Mouse (Mus musculus) forebrain, postnatal 0 days (tissue): ENCODE measurements at regions not wholly inside any gene's neighbourhood (a gene's known extent, or its start where the extent isn't known, plus 50 kb on each side); places are given as distances from the start of the nearest gene placed in this dataset.

ENCODE experiments used
- ATAC-seq: fragments of 200-750 bp; cut with Nextera tagmentation; 2 replicates; pipeline ENCODE4 v1.8.0; 2017; ENCODE audit warnings: mild to moderate bottlenecking, moderate library complexity
- DNase-seq: peaks from one replicate; pipeline ENCODE4 v3.0.0-alpha.2; 2015
- H3K27ac ChIP-seq: fragments of 300-500 bp; sonication (generic); 2 replicates; pipeline ENCODE4 v1.5.1; 2014; ENCODE audit warnings: low read depth, mild to moderate bottlenecking, antibody characterized with exemption, low read length, moderate library complexity, mixed read lengths
- H3K27me3 ChIP-seq: fragments of 300-500 bp; sonication (generic); 2 replicates; pipeline ENCODE4 v1.6.1; 2014; ENCODE audit warnings: mild to moderate bottlenecking, low read length, mixed read lengths; ENCODE audit not compliant: insufficient read depth
- H3K36me3 ChIP-seq: fragments of 300-500 bp; sonication (generic); 2 replicates; pipeline ENCODE4 v1.6.1; 2014; ENCODE audit warnings: mild to moderate bottlenecking, moderate library complexity; ENCODE audit not compliant: insufficient read depth
- H3K4me1 ChIP-seq: fragments of 300-500 bp; sonication (generic); 2 replicates; pipeline ENCODE4 v1.6.1; 2014; ENCODE audit warnings: antibody characterized with exemption; ENCODE audit not compliant: insufficient read depth
- H3K4me2 ChIP-seq: fragments of 300-500 bp; sonication (generic); 2 replicates; pipeline ENCODE4 v1.6.1; 2014; ENCODE audit warnings: low read depth, mild to moderate bottlenecking, moderate library complexity
- H3K4me3 ChIP-seq: fragments of 300-500 bp; sonication (generic); 2 replicates; pipeline ENCODE4 v1.5.1; 2014; ENCODE audit warnings: low read depth, low read length, mixed read lengths
- H3K9ac ChIP-seq: fragments of 300-500 bp; sonication (generic); 2 replicates; pipeline ENCODE4 v1.6.1; 2014; ENCODE audit warnings: mild to moderate bottlenecking
- H3K9me3 ChIP-seq: fragments of 300-500 bp; sonication (generic); 2 replicates; pipeline ENCODE4 v1.6.1; 2016; ENCODE audit warnings: low read length
- CTCF ChIP-seq: sonication (generic); IDR thresholded peaks from 2 replicates; pipeline ENCODE4 v1.5.1; 2016; ENCODE audit warnings: antibody characterized with exemption, control low read depth, low read depth
- WGBS: fragments of 180-500 bp; shearing (Covaris S2); extraction: QIAGEN DNeasy Blood & Tissue Kit; methylation state at CpG from one replicate; pipeline ENCODE4 v1.1.7; 2014; 5-methylcytosine and 5-hydroxymethylcytosine counted together

DNA sequence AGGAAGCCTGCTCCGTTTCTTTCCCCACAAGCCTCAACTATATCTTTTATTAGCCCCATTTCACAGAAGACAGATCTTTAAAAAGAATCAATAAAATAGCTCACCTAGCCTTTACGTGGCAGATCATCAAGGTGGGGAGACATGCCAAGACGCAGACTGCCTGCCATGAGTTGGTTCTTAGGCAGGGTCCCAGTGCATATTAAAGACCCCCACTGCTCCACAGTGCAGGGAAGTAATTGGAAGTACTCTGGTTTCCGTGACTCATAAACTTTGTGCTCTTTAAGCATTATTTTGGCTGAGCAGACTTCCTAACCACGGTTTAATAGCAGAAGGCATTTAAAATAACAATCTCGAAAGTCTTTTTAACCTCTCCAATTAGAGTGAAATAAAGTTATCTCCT is 415.7 kb upstream of the 5930422O12Rik start:
- no peak overlapping the region for H3K27ac ChIP-seq
- no peak overlapping the region for H3K4me3 ChIP-seq
- H3K9ac ChIP-seq: no peak overlapping the region
- H3K4me2 ChIP-seq: no peak overlapping the region
- WGBS: 70% methylated on average over 6 of the region's 6 CpGs
- H3K27me3 ChIP-seq: no peaks in the 10 kb centered on the region
- no peak for TF ChIP-seq CTCF
- no peaks in the 10 kb centered on the region for H3K36me3 ChIP-seq
- ATAC-seq (no peak), DNase-seq (no peak)
- H3K4me1 ChIP-seq: no peaks in the 10 kb centered on the region
- H3K9me3 ChIP-seq: no peaks in the 10 kb centered on the region

GRCm38 (mm10) chr8:33015861-33016260 is 412.6 kb upstream of the 5930422O12Rik start:
- Histone ChIP-seq H3K9me3 (no peaks in the 10 kb centered on the region), H3K4me2 (no peak overlapping the region), H3K4me3 (no peak overlapping the region), H3K36me3 (no peaks in the 10 kb centered on the region), H3K27me3 (no peaks in the 10 kb centered on the region), H3K9ac (no peak overlapping the region), H3K4me1 (no peaks in the 10 kb centered on the region), H3K27ac (no peak overlapping the region)
- peak; percentile 54 for TF ChIP-seq CTCF
- 78% methylated on average over 3 of the region's 3 CpGs for WGBS
- ATAC-seq (no peak), DNase-seq (peak; percentile 13)

- 45% methylated on average over 4 of the region's 4 CpGs for WGBS
- no peaks in the 10 kb centered on the region for H3K36me3 ChIP-seq
- H3K4me1 ChIP-seq: no peaks in the 10 kb centered on the region
- DNase-seq (peak; percentile 55), ATAC-seq (peak; percentile 32; the same call in 1 of the 2 replicates)
- no peak overlapping the region for H3K9ac ChIP-seq
- H3K27me3 ChIP-seq: no peaks in the 10 kb centered on the region
- no peak for TF ChIP-seq CTCF
- no peak overlapping the region for H3K4me3 ChIP-seq
- no peaks in the 10 kb centered on the region for H3K9me3 ChIP-seq
- H3K27ac ChIP-seq: no peak overlapping the region
- no peak overlapping the region for H3K4me2 ChIP-seq
These were observed 401.5 kb upstream of the 5930422O12Rik start for GRCm38 (mm10) chr8:33026973-33027372.

DNA sequence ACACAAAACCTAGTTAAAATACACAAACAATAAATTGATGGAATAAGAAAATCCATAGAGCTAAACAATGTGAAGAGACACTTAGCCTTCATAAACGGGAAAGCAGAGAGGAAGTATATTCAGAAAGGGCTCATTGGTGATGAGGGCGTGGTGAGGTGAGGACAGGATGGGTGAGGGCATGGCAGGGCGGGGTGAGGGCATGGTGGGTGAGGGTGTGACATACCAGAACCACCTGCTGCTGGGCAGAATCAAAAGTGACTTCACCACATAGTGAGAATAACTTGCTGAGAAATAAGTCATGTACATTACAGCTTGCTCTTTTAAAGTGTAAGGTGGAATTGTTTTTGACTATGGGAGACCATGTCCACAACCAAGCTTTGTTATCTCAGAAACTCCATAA is 399.1 kb upstream of the 5930422O12Rik start:
- no peaks in the 10 kb centered on the region for H3K27me3 ChIP-seq
- WGBS: 83% methylated on average over 3 of the region's 3 CpGs
- no peak for TF ChIP-seq CTCF
- no peak overlapping the region for H3K4me2 ChIP-seq
- no peaks in the 10 kb centered on the region for H3K36me3 ChIP-seq
- H3K9ac ChIP-seq: no peak overlapping the region
- H3K4me1 ChIP-seq: no peaks in the 10 kb centered on the region
- DNase-seq (no peak), ATAC-seq (no peak)
- no peak overlapping the region for H3K27ac ChIP-seq
- H3K4me3 ChIP-seq: no peak overlapping the region
- no peaks in the 10 kb centered on the region for H3K9me3 ChIP-seq

DNA sequence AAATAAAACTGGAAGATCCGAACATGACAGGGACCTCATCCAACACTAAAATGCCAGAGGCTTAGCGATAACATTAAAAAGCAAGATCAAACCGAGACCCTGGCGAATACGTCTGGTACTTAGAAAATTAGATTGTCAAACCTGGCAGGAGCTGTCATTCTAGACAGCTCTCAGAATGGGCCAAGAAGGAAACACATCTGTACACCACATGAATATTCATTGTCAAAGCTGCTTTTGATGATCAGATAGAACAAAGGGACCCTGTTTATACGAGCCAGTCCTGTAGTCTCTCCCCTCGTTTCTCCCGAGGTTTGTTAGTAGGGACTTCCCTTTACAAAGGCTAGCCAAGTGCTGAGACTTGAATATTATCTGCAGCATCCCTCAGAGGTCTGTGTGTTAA is 376.5 kb upstream of the 5930422O12Rik start:
- no peaks in the 10 kb centered on the region for H3K36me3 ChIP-seq
- TF ChIP-seq CTCF: no peak
- H3K4me2 ChIP-seq: no peak overlapping the region
- peak; percentile 91 for ATAC-seq
- WGBS: 18% methylated on average over 8 of the region's 8 CpGs
- H3K9me3 ChIP-seq: 0 out of 2 replicates have a peak, but pooled peaks cover 13% of the 10 kb centered on the region
- no peaks in the 10 kb centered on the region for H3K27me3 ChIP-seq
- peak; percentile 33 for DNase-seq
- H3K27ac ChIP-seq: 0 out of 2 replicates have a peak overlapping the region, but pooled peaks have one; percentile 15
- no peaks in the 10 kb centered on the region for H3K4me1 ChIP-seq
- H3K4me3 ChIP-seq: no peak overlapping the region
- no peak overlapping the region for H3K9ac ChIP-seq

DNA sequence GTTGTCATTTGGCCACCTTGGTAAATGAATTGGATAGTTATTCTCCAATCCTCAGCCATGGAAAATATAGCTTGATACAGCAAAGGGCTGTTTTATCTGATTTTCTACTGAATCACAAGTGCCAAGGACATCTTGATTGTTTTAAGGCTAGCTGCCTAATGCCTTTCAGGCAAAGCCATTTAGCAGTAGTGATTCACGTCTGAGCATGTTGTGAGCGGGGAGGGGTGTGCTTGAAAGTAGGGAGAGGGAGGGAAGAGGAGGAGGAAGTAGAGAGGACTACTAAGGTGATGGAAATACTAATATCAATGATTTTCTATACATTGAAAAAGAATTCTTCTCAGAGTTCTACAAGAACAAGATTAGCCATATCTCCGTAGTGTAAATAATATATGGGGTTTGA is 362.9 kb upstream of the 5930422O12Rik start:
- H3K36me3 ChIP-seq: no peaks in the 10 kb centered on the region
- H3K4me3 ChIP-seq: no peak overlapping the region
- no peaks in the 10 kb centered on the region for H3K4me1 ChIP-seq
- DNase-seq (no peak), ATAC-seq (no peak)
- H3K9me3 ChIP-seq: no peaks in the 10 kb centered on the region
- no peak overlapping the region for H3K4me2 ChIP-seq
- H3K9ac ChIP-seq: no peak overlapping the region
- H3K27me3 ChIP-seq: no peaks in the 10 kb centered on the region
- no peak overlapping the region for H3K27ac ChIP-seq
- 84% methylated on average over 3 of the region's 3 CpGs for WGBS
- TF ChIP-seq CTCF: no peak

DNA sequence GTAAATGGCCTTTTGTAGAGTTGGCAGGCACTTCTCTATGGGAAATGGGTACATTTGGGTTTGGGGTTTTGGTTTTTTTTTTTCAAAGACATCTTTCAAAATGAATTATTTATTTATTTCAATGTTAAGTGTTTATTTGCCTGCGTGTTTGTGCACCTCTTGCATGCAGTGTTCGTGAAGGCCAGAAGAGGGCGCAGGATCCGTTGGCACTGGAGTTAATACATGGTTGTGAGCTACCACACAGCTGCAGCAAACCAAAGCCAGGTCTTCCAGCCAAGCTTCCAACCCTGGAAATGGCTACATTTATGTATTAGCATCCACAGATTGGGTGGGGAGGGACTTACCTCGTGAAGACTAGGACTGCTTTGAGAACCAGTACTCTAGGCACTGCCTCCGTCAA is 362.3 kb upstream of the 5930422O12Rik start:
- ATAC-seq: no peak
- Histone ChIP-seq H3K4me3 (no peak overlapping the region), H3K27ac (no peak overlapping the region), H3K9ac (no peak overlapping the region), H3K36me3 (no peaks in the 10 kb centered on the region), H3K4me1 (no peaks in the 10 kb centered on the region), H3K27me3 (no peaks in the 10 kb centered on the region), H3K9me3 (no peaks in the 10 kb centered on the region), H3K4me2 (no peak overlapping the region)
- TF ChIP-seq CTCF: no peak; the same call in 1 of the 2 replicates
- WGBS: 93% methylated on average over 6 of the region's 6 CpGs
- DNase-seq: no peak
